Mouse (Mus musculus): ENCODE measurements around the gene Vnn1. TPM values are rescaled to one million over a fixed set of nuclear protein-coding genes. Genes with fewer than 3 reads are reported as not detected.

Vnn1 gene
- polyA plus RNA-seq, 1 experiment = 1.00 TPM

GRCm38 (mm10) chr10:23886060-23886459 is 8.4 kb upstream of the Vnn1 start:
- no peak overlapping the region for H3K4me3 ChIP-seq (ENCODE audit: control insufficient read depth, insufficient read depth, low read length)
- no peaks in the 10 kb centered on the region for H3K27me3 ChIP-seq (ENCODE audit: control insufficient read depth, insufficient read depth, low read length)
- no peak for DNase-seq
- H3K27ac ChIP-seq (ENCODE audit: control insufficient read depth, insufficient read depth, low read length) = no peak overlapping the region
- H3K4me1 ChIP-seq (replicated peaks; ENCODE audit: control insufficient read depth, insufficient read depth, low read length) = no peaks in the 10 kb centered on the region
- 86% methylated on average over 3 of the region's 3 CpGs for WGBS
- H3K36me3 ChIP-seq (ENCODE audit: control insufficient read depth, insufficient read depth, low read length) = no peaks in the 10 kb centered on the region
- TF ChIP-seq CTCF (IDR thresholded peaks at IDR 0.05; ENCODE audit: borderline replicate concordance, control insufficient read depth, extremely low read depth, insufficient read depth, low read length, poor library complexity) = no peak
- no peak for TF ChIP-seq POLR2A (IDR thresholded peaks at IDR 0.05; ENCODE audit: control insufficient read depth, extremely low read depth, insufficient read depth, low read length, poor library complexity)

- Histone ChIP-seq H3K27me3 (ENCODE audit: control insufficient read depth, insufficient read depth, low read length) (no peaks in the 10 kb centered on the region), H3K36me3 (ENCODE audit: control insufficient read depth, insufficient read depth, low read length) (no peaks in the 10 kb centered on the region), H3K27ac (ENCODE audit: control insufficient read depth, insufficient read depth, low read length) (no peak overlapping the region), H3K4me1 (replicated peaks; ENCODE audit: control insufficient read depth, insufficient read depth, low read length) (no peaks in the 10 kb centered on the region), H3K4me3 (ENCODE audit: control insufficient read depth, insufficient read depth, low read length) (no peak overlapping the region)
- no peak for TF ChIP-seq CTCF (IDR thresholded peaks at IDR 0.05; ENCODE audit: borderline replicate concordance, control insufficient read depth, extremely low read depth, insufficient read depth, low read length, poor library complexity)
- TF ChIP-seq POLR2A (IDR thresholded peaks at IDR 0.05; ENCODE audit: control insufficient read depth, extremely low read depth, insufficient read depth, low read length, poor library complexity) = no peak
- WGBS = 89% methylated on average over 1 of the region's 1 CpGs
- no peak for DNase-seq
Observed at GRCm38 (mm10) chr10:23892987-23893386, 1.5 kb upstream of the Vnn1 start.

- no peak for DNase-seq
- TF ChIP-seq CTCF (IDR thresholded peaks at IDR 0.05; ENCODE audit: borderline replicate concordance, control insufficient read depth, extremely low read depth, insufficient read depth, low read length, poor library complexity) (no peak), POLR2A (IDR thresholded peaks at IDR 0.05; ENCODE audit: control insufficient read depth, extremely low read depth, insufficient read depth, low read length, poor library complexity) (no peak)
- Histone ChIP-seq H3K4me1 (replicated peaks; ENCODE audit: control insufficient read depth, insufficient read depth, low read length) (no peaks in the 10 kb centered on the region), H3K4me3 (ENCODE audit: control insufficient read depth, insufficient read depth, low read length) (no peak overlapping the region), H3K36me3 (ENCODE audit: control insufficient read depth, insufficient read depth, low read length) (no peaks in the 10 kb centered on the region), H3K27ac (ENCODE audit: control insufficient read depth, insufficient read depth, low read length) (no peak overlapping the region), H3K27me3 (ENCODE audit: control insufficient read depth, insufficient read depth, low read length) (no peaks in the 10 kb centered on the region)
- 68% methylated on average over 7 of the region's 7 CpGs for WGBS
Observed at GRCm38 (mm10) chr10:23895376-23895775, 888 bp downstream of the Vnn1 start.

GRCm38 (mm10) chr10:23901119-23901518 is 6.6 kb downstream of the Vnn1 start:
- Histone ChIP-seq H3K4me3 (ENCODE audit: control insufficient read depth, insufficient read depth, low read length) (no peak overlapping the region), H3K27ac (ENCODE audit: control insufficient read depth, insufficient read depth, low read length) (no peak overlapping the region), H3K4me1 (replicated peaks; ENCODE audit: control insufficient read depth, insufficient read depth, low read length) (no peaks in the 10 kb centered on the region), H3K27me3 (ENCODE audit: control insufficient read depth, insufficient read depth, low read length) (no peaks in the 10 kb centered on the region), H3K36me3 (ENCODE audit: control insufficient read depth, insufficient read depth, low read length) (no peaks in the 10 kb centered on the region)
- DNase-seq = no peak
- 90% methylated on average over 3 of the region's 3 CpGs for WGBS
- TF ChIP-seq CTCF (IDR thresholded peaks at IDR 0.05; ENCODE audit: borderline replicate concordance, control insufficient read depth, extremely low read depth, insufficient read depth, low read length, poor library complexity) (no peak), POLR2A (IDR thresholded peaks at IDR 0.05; ENCODE audit: control insufficient read depth, extremely low read depth, insufficient read depth, low read length, poor library complexity) (no peak)

GRCm38 (mm10) chr10:23905661-23906060 is 11.2 kb downstream of the Vnn1 start:
- Histone ChIP-seq H3K4me1 (replicated peaks; ENCODE audit: control insufficient read depth, insufficient read depth, low read length) (no peaks in the 10 kb centered on the region), H3K4me3 (ENCODE audit: control insufficient read depth, insufficient read depth, low read length) (no peak overlapping the region), H3K27me3 (ENCODE audit: control insufficient read depth, insufficient read depth, low read length) (no peaks in the 10 kb centered on the region), H3K27ac (ENCODE audit: control insufficient read depth, insufficient read depth, low read length) (no peak overlapping the region), H3K36me3 (ENCODE audit: control insufficient read depth, insufficient read depth, low read length) (no peaks in the 10 kb centered on the region)
- no peak for DNase-seq
- 100% methylated on average over 1 of the region's 1 CpGs for WGBS
- no peak for TF ChIP-seq POLR2A (IDR thresholded peaks at IDR 0.05; ENCODE audit: control insufficient read depth, extremely low read depth, insufficient read depth, low read length, poor library complexity)
- no peak for TF ChIP-seq CTCF (IDR thresholded peaks at IDR 0.05; ENCODE audit: borderline replicate concordance, control insufficient read depth, extremely low read depth, insufficient read depth, low read length, poor library complexity)

GRCm38 (mm10) chr10:23920056-23920455 is 25.6 kb downstream of the Vnn1 start, which contains the start of gene Taar1:
TSS of gene Taar1 (plus strand) at chr10:23920356.
- Histone ChIP-seq H3K27ac (ENCODE audit: control insufficient read depth, insufficient read depth, low read length) (no peak within 1 kb of the TSS), H3K27me3 (ENCODE audit: control insufficient read depth, insufficient read depth, low read length) (no peaks in the 10 kb centered on the region), H3K4me1 (replicated peaks; ENCODE audit: control insufficient read depth, insufficient read depth, low read length) (no peaks in the 10 kb centered on the region), H3K4me3 (ENCODE audit: control insufficient read depth, insufficient read depth, low read length) (no peak within 1 kb of the TSS), H3K36me3 (ENCODE audit: control insufficient read depth, insufficient read depth, low read length) (no peaks in the 10 kb centered on the region)
- WGBS = 89% methylated on average over 4 of the region's 4 CpGs
- TF ChIP-seq POLR2A (IDR thresholded peaks at IDR 0.05; ENCODE audit: control insufficient read depth, extremely low read depth, insufficient read depth, low read length, poor library complexity) = no peak
- no peak for TF ChIP-seq CTCF (IDR thresholded peaks at IDR 0.05; ENCODE audit: borderline replicate concordance, control insufficient read depth, extremely low read depth, insufficient read depth, low read length, poor library complexity)
- DNase-seq = no peak

- no peak for DNase-seq
- WGBS = 100% methylated on average over 3 of the region's 3 CpGs
- no peaks in the 10 kb centered on the region for H3K4me1 ChIP-seq (replicated peaks; ENCODE audit: control insufficient read depth, insufficient read depth, low read length)
- H3K36me3 ChIP-seq (ENCODE audit: control insufficient read depth, insufficient read depth, low read length) = no peaks in the 10 kb centered on the region
- H3K27ac ChIP-seq (ENCODE audit: control insufficient read depth, insufficient read depth, low read length) = no peak overlapping the region
- no peaks in the 10 kb centered on the region for H3K27me3 ChIP-seq (ENCODE audit: control insufficient read depth, insufficient read depth, low read length)
- no peak overlapping the region for H3K4me3 ChIP-seq (ENCODE audit: control insufficient read depth, insufficient read depth, low read length)
- no peak for TF ChIP-seq POLR2A (IDR thresholded peaks at IDR 0.05; ENCODE audit: control insufficient read depth, extremely low read depth, insufficient read depth, low read length, poor library complexity)
- TF ChIP-seq CTCF (IDR thresholded peaks at IDR 0.05; ENCODE audit: borderline replicate concordance, control insufficient read depth, extremely low read depth, insufficient read depth, low read length, poor library complexity) = no peak
Observed at GRCm38 (mm10) chr10:23922468-23922867, 28.0 kb downstream of the Vnn1 start.

All from thymus, adult 2 months (tissue).